Mouse (Mus musculus): ENCODE measurements at regions not wholly inside any gene's neighbourhood (a gene's known extent, or its start where the extent isn't known, plus 50 kb on each side); places are given as distances from the start of the nearest gene placed in this dataset.
"Not testable (repeated sequence)": the region's sequence is repeated elsewhere in the genome, so short reads cannot be mapped to it uniquely, and the experiment has no call there.

- DNase-seq (ENCODE audit: low spot score): no peak
Measured at GRCm38 (mm10) chr13:35581616-35582015, 78.0 kb upstream of the Cdyl start.

- DNase-seq (ENCODE audit: low spot score): no peak
Measured at GRCm38 (mm10) chr13:35598003-35598402, 61.6 kb upstream of the Cdyl start.

GRCm38 (mm10) chr13:35601560-35602135 lies 58.0 kb upstream of the Cdyl start:
- DNase-seq (ENCODE audit: low spot score): no peak

GRCm38 (mm10) chr13:35603080-35603479 lies 56.6 kb upstream of the Cdyl start:
- no peak for DNase-seq (ENCODE audit: low spot score)

- no peak for DNase-seq (ENCODE audit: low spot score)
Measured at GRCm38 (mm10) chr13:35604061-35604460, 55.6 kb upstream of the Cdyl start.

- DNase-seq (ENCODE audit: low spot score): no peak
Measured at GRCm38 (mm10) chr13:35604765-35605164, 54.9 kb upstream of the Cdyl start.

GRCm38 (mm10) chr13:35606857-35607561 lies 52.6 kb upstream of the Cdyl start:
- DNase-seq (ENCODE audit: low spot score): not testable (repeated sequence)

- no peak for DNase-seq (ENCODE audit: low spot score)
Measured at GRCm38 (mm10) chr13:35607710-35608109, 51.9 kb upstream of the Cdyl start.

All from thymus, postnatal 0 days (tissue).